Mouse (Mus musculus) hematopoietic multipotent progenitor cell, adult 10-12 weeks (in vitro differentiated cells): ENCODE data around the gene Prg4. TPM values are rescaled to one million over a fixed set of nuclear protein-coding genes. Genes with fewer than 3 reads are reported as not detected.

ENCODE experiments used
- polyA plus RNA-seq: library from polyadenylated mRNA; stranded (reverse); fragments of >175 nt; gene quantifications from 2 replicates; pipeline ENCODE4 v1.2.3, GENCODE M21; 2012; ENCODE audit warnings: low replicate concordance

Gene Prg4
- 8.7 and 41.8 TPM in 2 replicates for polyA plus RNA-seq

DNA sequence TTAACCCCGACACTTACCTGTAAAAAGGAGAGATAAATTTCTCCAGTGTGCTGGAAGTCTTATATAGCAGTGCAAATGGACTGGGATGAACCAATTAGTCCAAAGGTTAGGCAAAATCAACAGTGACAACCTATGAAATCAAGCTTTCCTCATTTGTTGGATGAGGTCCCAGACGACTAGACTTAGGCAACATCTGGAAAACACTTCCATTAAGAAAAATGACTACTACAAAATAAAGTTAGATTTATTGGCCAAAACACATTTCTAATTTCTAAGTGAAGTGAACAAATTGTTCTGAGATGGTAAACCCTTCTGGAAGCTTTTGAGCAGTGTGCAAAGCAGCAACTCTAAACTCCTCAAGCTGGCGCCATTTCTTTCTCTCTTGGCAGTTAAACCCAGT lies at the start of gene Prg4:
Gene Prg4, minus strand, starts transcription at position 34 of the 400 bp plus-strand sequence.

Other genes starting within 250 kb of the Prg4 start
- not detected in 2 replicates for gene Pdc, start 146.7 kb downstream of the Prg4 start, polyA plus RNA-seq
- 83.1 and 111 TPM in 2 replicates for gene Tpr, start 73.3 kb downstream of the Prg4 start, polyA plus RNA-seq
- 6.4 and 6.5 TPM in 2 replicates for gene Odr4, start 73.1 kb downstream of the Prg4 start, polyA plus RNA-seq